Mouse (Mus musculus): ENCODE results near the gene Cdk14. TPM values are rescaled to one million over a fixed set of nuclear protein-coding genes. Genes with fewer than 3 reads are reported as not detected.

Cdk14 gene
- polyA plus RNA-seq, 1 experiment = 14.8 TPM

DNA sequence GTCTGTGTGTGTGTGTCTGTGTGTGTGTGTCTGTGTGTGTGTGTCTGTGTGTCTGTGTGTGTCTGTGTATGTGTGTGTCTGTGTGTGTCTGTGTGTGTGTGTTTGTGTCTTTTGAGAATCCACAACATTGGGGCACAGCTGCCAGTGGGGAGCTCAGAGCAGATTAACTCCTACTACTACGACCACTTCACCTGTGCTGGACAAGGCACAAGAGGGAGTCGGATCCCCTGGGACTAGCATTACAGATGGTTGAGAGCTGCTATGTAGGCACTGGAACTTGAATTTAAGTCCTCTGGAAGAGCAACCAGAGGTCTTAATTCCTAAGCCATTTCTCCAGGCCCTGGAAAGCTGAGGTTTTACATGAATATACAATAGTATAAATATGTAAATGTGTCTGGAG lies 433.9 kb downstream of the Cdk14 start:
- H3K36me3 ChIP-seq (ENCODE audit: control insufficient read depth, insufficient read depth, low read length, poor library complexity, severe bottlenecking) = no peaks in the 10 kb centered on the region
- H3K4me3 ChIP-seq (ENCODE audit: low read depth, low read length) = no peak overlapping the region
- no peaks in the 10 kb centered on the region for H3K4me1 ChIP-seq (ENCODE audit: control insufficient read depth, insufficient read depth, low read length)
- no peak for TF ChIP-seq CTCF (IDR thresholded peaks at IDR 0.05; ENCODE audit: low read depth, low read length)
- TF ChIP-seq EP300 (IDR thresholded peaks at IDR 0.05; ENCODE audit: insufficient read depth, low read depth, low read length) = no peak
- TF ChIP-seq POLR2A (IDR thresholded peaks at IDR 0.05; ENCODE audit: insufficient read depth, low read length) = no peak
- H3K27ac ChIP-seq (ENCODE audit: insufficient read depth, low read length) = no peak overlapping the region
- H3K9me3 ChIP-seq (replicated peaks; ENCODE audit: control insufficient read depth, insufficient read depth, low read length, poor library complexity, severe bottlenecking) = no peaks in the 10 kb centered on the region
- no peaks in the 10 kb centered on the region for H3K27me3 ChIP-seq (ENCODE audit: control insufficient read depth, insufficient read depth, low read length, poor library complexity, severe bottlenecking)
- no peak overlapping the region for H3K9ac ChIP-seq (ENCODE audit: low read depth, poor library complexity, severe bottlenecking)

DNA sequence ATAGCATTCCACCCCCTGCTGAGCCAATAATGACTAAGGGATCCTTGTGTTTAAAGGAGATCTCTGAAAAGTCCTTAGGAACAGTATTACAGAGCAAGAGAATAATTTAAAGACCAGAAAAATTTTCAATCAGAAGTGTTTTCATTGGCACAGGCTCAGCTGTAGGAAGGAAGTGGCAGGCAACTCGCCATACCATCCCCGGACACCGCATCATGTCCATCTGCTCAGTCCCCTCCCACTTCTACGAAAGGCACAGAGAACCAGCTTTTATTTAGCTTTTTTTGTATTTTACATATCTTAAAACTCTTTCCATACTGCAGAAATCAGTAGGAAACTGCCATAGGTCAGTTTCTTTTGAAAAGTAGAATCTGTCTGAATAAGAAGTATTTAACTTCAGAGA lies 440.6 kb downstream of the Cdk14 start:
- Histone ChIP-seq H3K9ac (ENCODE audit: low read depth, poor library complexity, severe bottlenecking) (no peak overlapping the region), H3K4me1 (ENCODE audit: control insufficient read depth, insufficient read depth, low read length) (no peaks in the 10 kb centered on the region), H3K27me3 (ENCODE audit: control insufficient read depth, insufficient read depth, low read length, poor library complexity, severe bottlenecking) (no peaks in the 10 kb centered on the region), H3K27ac (ENCODE audit: insufficient read depth, low read length) (no peak overlapping the region), H3K4me3 (ENCODE audit: low read depth, low read length) (no peak overlapping the region), H3K36me3 (ENCODE audit: control insufficient read depth, insufficient read depth, low read length, poor library complexity, severe bottlenecking) (no peaks in the 10 kb centered on the region), H3K9me3 (replicated peaks; ENCODE audit: control insufficient read depth, insufficient read depth, low read length, poor library complexity, severe bottlenecking) (no peaks in the 10 kb centered on the region)
- TF ChIP-seq POLR2A (IDR thresholded peaks at IDR 0.05; ENCODE audit: insufficient read depth, low read length) (no peak), EP300 (IDR thresholded peaks at IDR 0.05; ENCODE audit: insufficient read depth, low read depth, low read length) (no peak), CTCF (IDR thresholded peaks at IDR 0.05; ENCODE audit: low read depth, low read length) (no peak)

- Histone ChIP-seq H3K4me1 (ENCODE audit: control insufficient read depth, insufficient read depth, low read length) (no peaks in the 10 kb centered on the region), H3K27ac (ENCODE audit: insufficient read depth, low read length) (no peak overlapping the region), H3K9ac (ENCODE audit: low read depth, poor library complexity, severe bottlenecking) (no peak overlapping the region), H3K27me3 (ENCODE audit: control insufficient read depth, insufficient read depth, low read length, poor library complexity, severe bottlenecking) (no peaks in the 10 kb centered on the region), H3K9me3 (replicated peaks; ENCODE audit: control insufficient read depth, insufficient read depth, low read length, poor library complexity, severe bottlenecking) (no peaks in the 10 kb centered on the region), H3K4me3 (ENCODE audit: low read depth, low read length) (no peak overlapping the region), H3K36me3 (ENCODE audit: control insufficient read depth, insufficient read depth, low read length, poor library complexity, severe bottlenecking) (no peaks in the 10 kb centered on the region)
- TF ChIP-seq EP300 (IDR thresholded peaks at IDR 0.05; ENCODE audit: insufficient read depth, low read depth, low read length) (no peak), CTCF (IDR thresholded peaks at IDR 0.05; ENCODE audit: low read depth, low read length) (no peak), POLR2A (IDR thresholded peaks at IDR 0.05; ENCODE audit: insufficient read depth, low read length) (no peak)
Measured at GRCm38 (mm10) chr5:4973408-4973807, 446.7 kb downstream of the Cdk14 start.

DNA sequence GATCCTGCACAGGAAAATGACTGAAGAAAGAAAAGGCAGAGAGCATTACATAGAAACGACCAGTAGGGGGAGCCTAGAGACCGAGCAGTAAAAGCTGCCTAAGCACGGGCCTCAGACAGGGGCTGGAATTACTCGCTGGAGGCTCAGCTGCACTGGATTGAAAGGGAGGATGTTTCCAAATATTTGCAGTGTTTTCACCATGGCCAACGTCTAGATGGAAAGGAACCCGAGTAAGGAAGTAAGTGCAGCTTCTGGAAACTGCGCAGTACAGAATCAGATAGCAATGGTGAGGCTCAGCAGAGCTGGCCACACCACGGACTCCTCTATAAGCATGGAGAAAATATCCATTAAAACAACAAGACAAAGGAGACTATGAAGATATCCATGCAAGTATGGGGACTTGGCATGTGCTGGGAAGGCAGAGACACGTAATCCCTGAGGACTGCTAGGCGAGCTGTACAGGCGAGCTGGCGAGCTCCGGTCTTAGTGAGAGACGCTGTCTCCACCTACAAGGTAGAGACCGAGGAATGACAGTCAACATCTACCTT lies 458.0 kb downstream of the Cdk14 start:
- Histone ChIP-seq H3K36me3 (ENCODE audit: control insufficient read depth, insufficient read depth, low read length, poor library complexity, severe bottlenecking) (no peaks in the 10 kb centered on the region), H3K27ac (ENCODE audit: insufficient read depth, low read length) (no peak overlapping the region), H3K4me3 (ENCODE audit: low read depth, low read length) (no peak overlapping the region), H3K4me1 (ENCODE audit: control insufficient read depth, insufficient read depth, low read length) (no peaks in the 10 kb centered on the region), H3K9ac (ENCODE audit: low read depth, poor library complexity, severe bottlenecking) (no peak overlapping the region), H3K27me3 (ENCODE audit: control insufficient read depth, insufficient read depth, low read length, poor library complexity, severe bottlenecking) (no peaks in the 10 kb centered on the region), H3K9me3 (replicated peaks; ENCODE audit: control insufficient read depth, insufficient read depth, low read length, poor library complexity, severe bottlenecking) (no peaks in the 10 kb centered on the region)
- TF ChIP-seq POLR2A (IDR thresholded peaks at IDR 0.05; ENCODE audit: insufficient read depth, low read length) (no peak), CTCF (IDR thresholded peaks at IDR 0.05; ENCODE audit: low read depth, low read length) (peak; percentile 66)

- H3K36me3 ChIP-seq (ENCODE audit: control insufficient read depth, insufficient read depth, low read length, poor library complexity, severe bottlenecking) = no peaks in the 10 kb centered on the region
- TF ChIP-seq EP300 (IDR thresholded peaks at IDR 0.05; ENCODE audit: insufficient read depth, low read depth, low read length) = no peak
- no peak for TF ChIP-seq POLR2A (IDR thresholded peaks at IDR 0.05; ENCODE audit: insufficient read depth, low read length)
- no peak for TF ChIP-seq CTCF (IDR thresholded peaks at IDR 0.05; ENCODE audit: low read depth, low read length)
- no peak overlapping the region for H3K9ac ChIP-seq (ENCODE audit: low read depth, poor library complexity, severe bottlenecking)
- no peaks in the 10 kb centered on the region for H3K9me3 ChIP-seq (replicated peaks; ENCODE audit: control insufficient read depth, insufficient read depth, low read length, poor library complexity, severe bottlenecking)
- no peak overlapping the region for H3K4me3 ChIP-seq (ENCODE audit: low read depth, low read length)
- H3K27ac ChIP-seq (ENCODE audit: insufficient read depth, low read length) = no peak overlapping the region
- no peaks in the 10 kb centered on the region for H3K27me3 ChIP-seq (ENCODE audit: control insufficient read depth, insufficient read depth, low read length, poor library complexity, severe bottlenecking)
- no peaks in the 10 kb centered on the region for H3K4me1 ChIP-seq (ENCODE audit: control insufficient read depth, insufficient read depth, low read length)
Measured at GRCm38 (mm10) chr5:4961636-4962035, 458.5 kb downstream of the Cdk14 start.

DNA sequence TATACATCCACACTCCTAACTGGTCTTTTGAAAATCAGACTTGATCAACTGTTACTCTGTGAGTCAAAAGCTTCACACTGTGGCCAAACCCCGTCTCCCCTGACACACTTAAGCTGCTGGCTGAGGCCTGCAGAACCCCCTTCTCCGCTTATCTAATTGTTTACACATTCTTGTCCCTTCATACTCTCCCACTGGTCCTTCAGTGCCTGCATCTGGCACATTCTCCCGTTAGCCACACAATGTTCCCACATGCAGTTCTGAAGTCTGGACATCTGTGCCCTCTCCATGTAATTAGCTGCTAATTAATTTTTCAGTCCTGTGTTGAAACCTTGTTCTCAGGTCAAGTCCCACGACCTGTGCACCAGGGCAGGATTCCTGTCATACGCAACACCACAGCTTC lies 460.7 kb downstream of the Cdk14 start:
- no peak overlapping the region for H3K4me3 ChIP-seq (ENCODE audit: low read depth, low read length)
- TF ChIP-seq POLR2A (IDR thresholded peaks at IDR 0.05; ENCODE audit: insufficient read depth, low read length) (no peak), CTCF (IDR thresholded peaks at IDR 0.05; ENCODE audit: low read depth, low read length) (no peak), EP300 (IDR thresholded peaks at IDR 0.05; ENCODE audit: insufficient read depth, low read depth, low read length) (no peak)
- H3K9ac ChIP-seq (ENCODE audit: low read depth, poor library complexity, severe bottlenecking) = no peak overlapping the region

More for the DNA sequence above, 460.7 kb downstream of the Cdk14 start:
- Histone ChIP-seq H3K9me3 (replicated peaks; ENCODE audit: control insufficient read depth, insufficient read depth, low read length, poor library complexity, severe bottlenecking) (no peaks in the 10 kb centered on the region), H3K4me1 (ENCODE audit: control insufficient read depth, insufficient read depth, low read length) (no peaks in the 10 kb centered on the region), H3K36me3 (ENCODE audit: control insufficient read depth, insufficient read depth, low read length, poor library complexity, severe bottlenecking) (no peaks in the 10 kb centered on the region), H3K27ac (ENCODE audit: insufficient read depth, low read length) (no peak overlapping the region), H3K27me3 (ENCODE audit: control insufficient read depth, insufficient read depth, low read length, poor library complexity, severe bottlenecking) (no peaks in the 10 kb centered on the region)
